Mouse (Mus musculus) thymus, postnatal 25 days (tissue): ENCODE measurements around the gene Xpc.

Experiments
- DNase-seq: peaks from one replicate; pipeline ENCODE4 v3.0.0; 2022

The Xpc gene

GRCm38 (mm10) chr6:91515545-91516449 lies at the start of gene Xpc, which contains the start of gene Lsm3:
Gene Xpc, minus strand, starts transcription at chr6:91515888.
Gene Lsm3, plus strand, starts transcription at chr6:91515928.
- peak; percentile 99 for DNase-seq

- no peak for DNase-seq
Measured at GRCm38 (mm10) chr6:91563031-91563430, 47.3 kb upstream of the Xpc start.

GRCm38 (mm10) chr6:91560186-91560585 lies 44.5 kb upstream of the Xpc start:
- DNase-seq: no peak

- no peak for DNase-seq
Measured at GRCm38 (mm10) chr6:91559371-91559770, 43.7 kb upstream of the Xpc start.

GRCm38 (mm10) chr6:91558565-91558964 lies 42.9 kb upstream of the Xpc start:
- no peak for DNase-seq

- no peak for DNase-seq
Measured at GRCm38 (mm10) chr6:91552693-91553092, 37.0 kb upstream of the Xpc start.

GRCm38 (mm10) chr6:91551671-91552070 lies 36.0 kb upstream of the Xpc start:
- DNase-seq: no peak

- DNase-seq: no peak
Measured at GRCm38 (mm10) chr6:91549621-91550020, 33.9 kb upstream of the Xpc start.

GRCm38 (mm10) chr6:91547313-91547712 lies 31.6 kb upstream of the Xpc start:
- DNase-seq: no peak

GRCm38 (mm10) chr6:91546241-91546884 lies 30.7 kb upstream of the Xpc start:
- no peak for DNase-seq

- DNase-seq: no peak
Measured at GRCm38 (mm10) chr6:91543056-91543455, 27.4 kb upstream of the Xpc start.

GRCm38 (mm10) chr6:91541276-91541675 lies 25.6 kb upstream of the Xpc start:
- no peak for DNase-seq

GRCm38 (mm10) chr6:91536047-91536765 lies 20.5 kb upstream of the Xpc start:
- no peak for DNase-seq

- no peak for DNase-seq
Measured at GRCm38 (mm10) chr6:91535231-91535630, 19.5 kb upstream of the Xpc start.

GRCm38 (mm10) chr6:91534268-91534667 lies 18.6 kb upstream of the Xpc start:
- DNase-seq: no peak

GRCm38 (mm10) chr6:91533771-91534170 lies 18.1 kb upstream of the Xpc start:
- no peak for DNase-seq

GRCm38 (mm10) chr6:91533359-91533758 lies 17.7 kb upstream of the Xpc start:
- no peak for DNase-seq

GRCm38 (mm10) chr6:91532661-91533060 lies 17.0 kb upstream of the Xpc start:
- no peak for DNase-seq

- DNase-seq: no peak
Measured at GRCm38 (mm10) chr6:91531276-91531675, 15.6 kb upstream of the Xpc start.

GRCm38 (mm10) chr6:91530673-91531072 lies 15.0 kb upstream of the Xpc start:
- no peak for DNase-seq

- DNase-seq: no peak
Measured at GRCm38 (mm10) chr6:91528265-91528664, 12.6 kb upstream of the Xpc start.

- no peak for DNase-seq
Measured at GRCm38 (mm10) chr6:91527227-91527860, 11.7 kb upstream of the Xpc start.

- DNase-seq: no peak
Measured at GRCm38 (mm10) chr6:91525544-91525943, 9.9 kb upstream of the Xpc start.
